Mouse (Mus musculus) heart, embryonic 15.5 days (tissue): Measurements from ENCODE around the gene Rpl36al. TPM values are rescaled to one million over a fixed set of nuclear protein-coding genes. Genes with fewer than 3 reads are reported as not detected.
A peak's percentile ranks its signal among the peaks of the same experiment; 100 is the strongest.

Experiments used
- ATAC-seq: fragments of 200-750 bp; cut with Nextera tagmentation; replicated peaks from 2 replicates; pipeline ENCODE4 v1.8.0; 2017; ENCODE audit warnings: low read depth, moderate TSS enrichment; ENCODE audit not compliant: insufficient number of reproducible peaks, insufficient read depth, low FRiP score
- H3K27ac ChIP-seq: fragments of 300-500 bp; sonication (generic); 2 replicates; pipeline ENCODE4 v1.5.1; 2015; ENCODE audit warnings: mild to moderate bottlenecking, inconsistent platforms
- H3K27me3 ChIP-seq: fragments of 300-500 bp; sonication (generic); 2 replicates; pipeline ENCODE4 v1.6.1; 2015; ENCODE audit warnings: inconsistent platforms
- H3K36me3 ChIP-seq: fragments of 300-500 bp; sonication (generic); 2 replicates; pipeline ENCODE4 v1.6.1; 2015; ENCODE audit warnings: mild to moderate bottlenecking, inconsistent platforms
- H3K4me1 ChIP-seq: fragments of 300-500 bp; sonication (generic); replicated peaks from 2 replicates; pipeline ENCODE4 v1.6.1; 2015; ENCODE audit warnings: inconsistent platforms
- H3K4me2 ChIP-seq: fragments of 300-500 bp; sonication (generic); 2 replicates; pipeline ENCODE4 v1.6.1; 2015; ENCODE audit warnings: inconsistent platforms, mild to moderate bottlenecking, moderate library complexity
- H3K4me3 ChIP-seq: fragments of 300-500 bp; sonication (generic); 2 replicates; pipeline ENCODE4 v1.5.1; 2015; ENCODE audit warnings: mild to moderate bottlenecking, inconsistent platforms
- H3K9ac ChIP-seq: fragments of 300-500 bp; sonication (generic); 2 replicates; pipeline ENCODE4 v1.6.1; 2015; ENCODE audit warnings: mild to moderate bottlenecking, inconsistent platforms
- H3K9me3 ChIP-seq: fragments of 300-500 bp; sonication (generic); replicated peaks from 2 replicates; pipeline ENCODE4 v1.6.1; 2016; ENCODE audit warnings: inconsistent platforms
- WGBS: fragments of 180-500 bp; shearing (Covaris S2); methylation state at CpG from one replicate; pipeline ENCODE4 v1.1.7; 2015; ENCODE audit warnings: mixed read lengths; 5-methylcytosine and 5-hydroxymethylcytosine counted together
- polyA plus RNA-seq: library from polyadenylated mRNA; unstranded; fragments of >200 nt; fragmentation: Nextera tagmentation; extraction: Ambion mirVana; gene quantifications from 2 replicates; pipeline ENCODE4 v1.2.1, GENCODE M21; 2015

The Rpl36al gene
- polyA plus RNA-seq, 1 experiment from 2014 or later = 496 TPM

GRCm38 (mm10) chr12:69191396-69191795 is 7.5 kb upstream of the Rpl36al start:
- Histone ChIP-seq H3K4me1 (peaks cover 15% of the 10 kb centered on the region), H3K36me3 (peaks cover 10% of the 10 kb centered on the region), H3K27ac (no peak overlapping the region), H3K9ac (no peak overlapping the region), H3K9me3 (no peaks in the 10 kb centered on the region), H3K4me3 (no peak overlapping the region), H3K4me2 (no peak overlapping the region), H3K27me3 (no peaks in the 10 kb centered on the region)
- no peak for ATAC-seq
- 87% methylated on average over 5 of the region's 5 CpGs for WGBS

DNA sequence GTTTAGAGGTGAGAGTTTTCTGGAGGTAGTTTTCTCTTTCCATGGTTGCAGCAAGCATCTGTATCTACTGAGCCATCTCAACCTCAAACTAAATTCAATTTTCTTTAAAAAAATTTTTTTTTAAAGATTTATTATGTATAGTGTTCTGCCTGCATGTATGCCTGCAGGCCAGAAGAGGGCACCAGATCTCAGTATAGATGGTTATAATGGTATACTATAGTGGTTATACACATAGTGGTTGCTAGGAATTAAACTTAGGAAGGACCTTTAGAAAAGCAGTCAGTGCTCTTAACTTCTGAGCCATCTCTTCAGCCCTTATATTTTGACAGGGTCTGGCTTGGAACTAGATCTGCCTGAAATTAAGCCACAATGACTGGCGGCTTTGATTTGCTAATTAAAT is 6.6 kb upstream of the Rpl36al start:
- peaks cover 11% of the 10 kb centered on the region for H3K4me1 ChIP-seq
- H3K27me3 ChIP-seq = no peaks in the 10 kb centered on the region
- H3K9ac ChIP-seq = no peak overlapping the region
- no peaks in the 10 kb centered on the region for H3K9me3 ChIP-seq
- ATAC-seq = no peak
- H3K4me2 ChIP-seq = no peak overlapping the region
- H3K4me3 ChIP-seq = no peak overlapping the region
- peaks cover 10% of the 10 kb centered on the region for H3K36me3 ChIP-seq
- 94% methylated on average over 1 of the region's 1 CpGs for WGBS
- H3K27ac ChIP-seq = no peak overlapping the region

GRCm38 (mm10) chr12:69190074-69190473 is 6.2 kb upstream of the Rpl36al start:
- Histone ChIP-seq H3K27me3 (no peaks in the 10 kb centered on the region), H3K9me3 (no peaks in the 10 kb centered on the region), H3K27ac (peak overlapping the region; percentile 68), H3K4me2 (no peak overlapping the region), H3K9ac (no peak overlapping the region), H3K36me3 (peaks cover 10% of the 10 kb centered on the region), H3K4me3 (no peak overlapping the region), H3K4me1 (peaks cover 16% of the 10 kb centered on the region)
- ATAC-seq = no peak
- WGBS = 66% methylated on average over 9 of the region's 9 CpGs

GRCm38 (mm10) chr12:69186811-69187471 is 3.1 kb upstream of the Rpl36al start:
- Histone ChIP-seq H3K27ac (0 out of 2 replicates have a peak overlapping the region, but pooled peaks have one; percentile 9), H3K4me2 (0 out of 2 replicates have a peak overlapping the region, but pooled peaks have one; percentile 2), H3K36me3 (peaks cover 10% of the 10 kb centered on the region), H3K9me3 (no peaks in the 10 kb centered on the region), H3K27me3 (no peaks in the 10 kb centered on the region), H3K4me3 (no peak overlapping the region), H3K4me1 (peaks cover 25% of the 10 kb centered on the region), H3K9ac (no peak overlapping the region)
- no peak for ATAC-seq
- 62% methylated on average over 5 of the region's 5 CpGs for WGBS

GRCm38 (mm10) chr12:69185371-69185770 is 1.5 kb upstream of the Rpl36al start:
- Histone ChIP-seq H3K27ac (peak overlapping the region; percentile 92; the same call in 1 of the 2 replicates), H3K9me3 (no peaks in the 10 kb centered on the region), H3K9ac (peak overlapping the region; percentile 86), H3K4me3 (peak overlapping the region; percentile 77), H3K4me2 (peak overlapping the region; percentile 96), H3K36me3 (peaks cover 9% of the 10 kb centered on the region), H3K4me1 (peaks cover 25% of the 10 kb centered on the region), H3K27me3 (no peaks in the 10 kb centered on the region)
- 72% methylated on average over 7 of the region's 7 CpGs for WGBS
- ATAC-seq = no peak

DNA sequence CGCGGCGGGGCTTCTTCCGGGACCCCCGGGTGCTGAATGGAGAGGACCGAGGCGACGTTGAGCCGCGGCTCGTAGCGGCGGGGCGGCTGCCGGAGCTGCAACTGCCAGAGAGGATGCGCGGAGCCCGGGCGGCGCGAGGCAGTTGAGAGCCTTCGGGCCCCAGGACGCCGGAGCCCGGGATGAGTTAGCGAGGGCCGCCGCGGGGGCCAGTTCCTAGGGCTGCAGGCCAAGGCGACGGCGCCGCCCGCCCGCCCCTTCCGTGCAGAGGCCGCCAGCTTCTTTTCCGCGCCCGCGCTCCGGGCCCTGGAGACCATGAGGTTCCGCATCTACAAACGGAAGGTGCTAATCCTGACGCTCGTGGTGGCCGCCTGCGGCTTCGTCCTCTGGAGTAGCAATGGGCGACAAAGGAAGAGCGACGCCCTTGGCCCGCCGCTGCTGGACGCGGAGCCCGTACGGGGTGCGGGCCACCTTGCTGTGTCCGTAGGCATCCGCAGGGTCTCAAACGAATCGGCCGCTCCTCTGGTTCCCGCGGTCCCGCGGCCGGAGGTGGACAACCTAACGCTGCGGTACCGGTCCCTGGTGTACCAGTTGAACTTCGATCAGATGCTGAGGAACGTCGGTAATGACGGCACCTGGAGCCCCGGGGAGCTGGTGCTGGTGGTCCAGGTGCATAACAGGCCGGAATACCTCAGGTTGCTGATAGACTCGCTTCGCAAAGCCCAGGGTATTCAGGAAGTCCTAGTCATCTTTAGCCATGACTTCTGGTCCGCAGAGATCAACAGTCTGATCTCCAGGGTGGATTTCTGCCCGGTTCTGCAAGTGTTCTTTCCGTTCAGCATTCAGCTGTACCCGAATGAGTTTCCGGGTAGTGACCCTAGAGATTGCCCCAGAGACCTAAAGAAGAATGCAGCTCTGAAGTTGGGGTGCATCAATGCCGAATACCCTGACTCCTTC is 736 bp upstream of the Rpl36al start:
- WGBS = 2% methylated on average over 85 of the region's 86 CpGs
- Histone ChIP-seq H3K4me3 (peak overlapping the region; percentile 77), H3K36me3 (peaks cover 8% of the 10 kb centered on the region; the same call in 1 of the 2 replicates), H3K4me1 (peaks cover 25% of the 10 kb centered on the region), H3K4me2 (peak overlapping the region; percentile 96), H3K27ac (peak overlapping the region; percentile 92), H3K9me3 (no peaks in the 10 kb centered on the region), H3K27me3 (no peaks in the 10 kb centered on the region), H3K9ac (peak overlapping the region; percentile 86)
- peak; percentile 63 for ATAC-seq

GRCm38 (mm10) chr12:69181800-69182199 is 2.1 kb downstream of the Rpl36al start:
- H3K4me2 ChIP-seq = no peak overlapping the region
- WGBS = 86% methylated on average over 4 of the region's 4 CpGs
- H3K27ac ChIP-seq = no peak overlapping the region
- peaks cover 19% of the 10 kb centered on the region for H3K4me1 ChIP-seq
- no peaks in the 10 kb centered on the region for H3K27me3 ChIP-seq
- H3K9me3 ChIP-seq = no peaks in the 10 kb centered on the region
- peaks cover 16% of the 10 kb centered on the region for H3K36me3 ChIP-seq
- H3K9ac ChIP-seq = no peak overlapping the region
- no peak overlapping the region for H3K4me3 ChIP-seq
- ATAC-seq = no peak

DNA sequence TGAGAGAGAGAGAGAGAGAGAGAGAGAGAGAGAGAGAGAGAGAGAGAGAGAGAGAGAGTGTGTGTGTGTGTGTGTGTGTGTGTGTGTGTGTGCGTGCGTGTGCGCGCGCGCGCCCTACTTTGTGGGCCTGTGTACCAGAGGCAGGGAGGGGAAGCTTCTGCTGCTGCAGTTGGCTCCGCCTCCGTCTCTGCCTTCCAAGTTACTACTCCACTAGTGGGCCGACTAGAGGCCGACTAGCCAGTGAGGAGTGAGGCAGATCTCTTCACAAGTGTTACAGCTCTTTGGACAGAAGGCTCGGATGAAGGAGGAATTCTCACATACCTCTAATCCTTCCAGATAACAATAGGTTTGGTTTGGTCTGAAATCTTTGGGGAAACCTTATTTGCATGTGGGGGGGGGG is 4.5 kb downstream of the Rpl36al start:
- no peak overlapping the region for H3K4me2 ChIP-seq
- H3K27ac ChIP-seq = no peak overlapping the region
- H3K9ac ChIP-seq = no peak overlapping the region
- peaks cover 25% of the 10 kb centered on the region for H3K36me3 ChIP-seq
- 68% methylated on average over 12 of the region's 12 CpGs for WGBS
- no peak for ATAC-seq
- H3K4me3 ChIP-seq = no peak overlapping the region
- no peaks in the 10 kb centered on the region for H3K27me3 ChIP-seq
- H3K9me3 ChIP-seq = no peaks in the 10 kb centered on the region
- H3K4me1 ChIP-seq = peaks cover 5% of the 10 kb centered on the region; the same call in 1 of the 2 replicates

DNA sequence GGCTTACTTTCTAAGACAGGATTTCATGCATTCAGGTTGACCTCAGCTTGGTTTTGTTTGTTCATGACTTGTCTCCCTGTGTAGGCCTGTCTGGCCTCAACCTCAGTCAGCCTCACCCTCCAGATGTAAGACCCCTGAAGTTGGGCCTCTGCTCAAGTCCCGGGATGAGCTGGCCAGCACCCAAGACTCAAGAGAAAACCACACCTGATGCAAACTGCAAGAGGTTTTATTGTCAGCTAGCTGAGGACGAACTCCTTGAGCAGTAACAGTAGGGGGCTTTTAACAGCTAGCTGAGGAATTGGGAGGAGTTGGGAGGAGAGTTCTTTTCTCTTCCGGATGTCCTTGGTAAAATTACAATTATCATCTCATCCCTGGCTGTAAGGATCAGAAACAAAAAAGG is 6.4 kb downstream of the Rpl36al start:
- H3K4me3 ChIP-seq = no peak overlapping the region
- no peaks in the 10 kb centered on the region for H3K9me3 ChIP-seq
- H3K36me3 ChIP-seq = peaks cover 30% of the 10 kb centered on the region
- 88% methylated on average over 3 of the region's 3 CpGs for WGBS
- H3K4me1 ChIP-seq = 0 out of 2 replicates have a peak, but pooled peaks cover 2% of the 10 kb centered on the region
- no peak for ATAC-seq
- no peaks in the 10 kb centered on the region for H3K27me3 ChIP-seq
- no peak overlapping the region for H3K27ac ChIP-seq
- no peak overlapping the region for H3K4me2 ChIP-seq
- no peak overlapping the region for H3K9ac ChIP-seq

GRCm38 (mm10) chr12:69175975-69176374 is 7.9 kb downstream of the Rpl36al start:
- no peak overlapping the region for H3K9ac ChIP-seq
- H3K27ac ChIP-seq = no peak overlapping the region
- no peak for ATAC-seq
- WGBS = 86% methylated on average over 3 of the region's 3 CpGs
- no peak overlapping the region for H3K4me2 ChIP-seq
- H3K4me1 ChIP-seq = no peaks in the 10 kb centered on the region
- peaks cover 21% of the 10 kb centered on the region for H3K36me3 ChIP-seq
- H3K27me3 ChIP-seq = no peaks in the 10 kb centered on the region
- H3K4me3 ChIP-seq = no peak overlapping the region
- H3K9me3 ChIP-seq = no peaks in the 10 kb centered on the region

- 91% methylated on average over 2 of the region's 2 CpGs for WGBS
- no peak overlapping the region for H3K9ac ChIP-seq
- no peak for ATAC-seq
- H3K4me1 ChIP-seq = peaks cover 16% of the 10 kb centered on the region
- no peaks in the 10 kb centered on the region for H3K27me3 ChIP-seq
- H3K9me3 ChIP-seq = no peaks in the 10 kb centered on the region
- no peak overlapping the region for H3K4me2 ChIP-seq
- no peak overlapping the region for H3K4me3 ChIP-seq
- no peak overlapping the region for H3K27ac ChIP-seq
- H3K36me3 ChIP-seq = 0 out of 2 replicates have a peak, but pooled peaks cover 13% of the 10 kb centered on the region
Measured at GRCm38 (mm10) chr12:69171307-69171706, 12.6 kb downstream of the Rpl36al start.
